Mouse (Mus musculus) lung, postnatal 36 days (tissue): Measurements from ENCODE around the gene Xbp1.
A peak's percentile ranks its signal among the peaks of the same experiment; 100 is the strongest.
"Not testable (repeated sequence)": the region's sequence is repeated elsewhere in the genome, so short reads cannot be mapped to it uniquely, and the experiment has no call there.

ENCODE experiments used
- DNase-seq: peaks from one replicate; pipeline ENCODE4 v3.0.0; 2022; ENCODE audit warnings: mixed read lengths

The Xbp1 gene

DNA sequence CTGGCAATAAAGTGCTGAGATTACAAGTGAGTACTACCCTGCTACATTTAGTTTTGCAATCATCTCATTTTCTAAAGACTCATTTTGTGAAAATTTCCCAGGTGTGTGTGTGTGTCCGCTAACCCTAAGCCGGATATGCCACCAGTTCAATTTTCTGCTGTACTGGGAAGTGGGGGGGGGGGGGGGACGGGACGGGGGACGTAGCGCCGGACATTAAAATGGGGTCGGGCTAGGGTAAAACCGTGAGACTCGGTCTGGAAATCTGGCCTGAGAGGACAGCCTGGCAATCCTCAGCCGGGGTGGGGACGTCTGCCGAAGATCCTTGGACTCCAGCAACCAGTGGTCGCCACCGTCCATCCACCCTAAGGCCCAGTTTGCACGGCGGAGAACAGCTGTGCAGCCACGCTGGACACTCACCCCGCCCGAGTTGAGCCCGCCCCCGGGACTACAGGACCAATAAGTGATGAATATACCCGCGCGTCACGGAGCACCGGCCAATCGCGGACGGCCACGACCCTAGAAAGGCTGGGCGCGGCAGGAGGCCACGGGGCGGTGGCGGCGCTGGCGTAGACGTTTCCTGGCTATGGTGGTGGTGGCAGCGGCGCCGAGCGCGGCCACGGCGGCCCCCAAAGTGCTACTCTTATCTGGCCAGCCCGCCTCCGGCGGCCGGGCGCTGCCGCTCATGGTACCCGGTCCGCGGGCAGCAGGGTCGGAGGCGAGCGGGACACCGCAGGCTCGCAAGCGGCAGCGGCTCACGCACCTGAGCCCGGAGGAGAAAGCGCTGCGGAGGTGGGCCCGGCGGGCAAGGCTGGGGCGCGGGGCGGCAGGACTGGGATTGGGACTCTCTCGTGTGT is at the start of gene Xbp1:
Gene Xbp1 (plus strand): TSS at position 248 of the 854 bp plus-strand sequence.
- peak; percentile 99 for DNase-seq

DNA sequence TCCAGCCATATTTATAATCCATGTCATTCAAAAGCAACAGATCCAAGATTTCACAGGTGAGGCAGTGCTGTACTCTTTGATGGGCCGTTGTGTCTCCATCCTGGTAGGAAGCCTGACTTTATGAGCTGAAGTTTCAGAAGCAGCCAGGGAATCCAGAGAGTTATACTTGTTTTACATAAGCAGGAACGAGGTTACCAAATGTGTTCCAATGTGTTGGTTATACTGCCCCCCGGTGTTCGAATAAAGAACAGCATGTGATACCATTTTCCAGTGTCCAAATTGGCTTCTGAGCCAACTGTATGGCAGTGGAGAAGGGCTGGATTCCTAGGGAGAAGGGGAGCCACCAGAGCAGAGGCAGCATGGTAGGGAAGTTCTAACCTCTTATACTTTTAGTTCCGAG is 46.3 kb upstream of the Xbp1 start:
- DNase-seq, result peak; percentile 86

- not testable (repeated sequence) for DNase-seq
Observed at GRCm38 (mm10) chr11:5475556-5476118, 44.8 kb upstream of the Xbp1 start.

DNA sequence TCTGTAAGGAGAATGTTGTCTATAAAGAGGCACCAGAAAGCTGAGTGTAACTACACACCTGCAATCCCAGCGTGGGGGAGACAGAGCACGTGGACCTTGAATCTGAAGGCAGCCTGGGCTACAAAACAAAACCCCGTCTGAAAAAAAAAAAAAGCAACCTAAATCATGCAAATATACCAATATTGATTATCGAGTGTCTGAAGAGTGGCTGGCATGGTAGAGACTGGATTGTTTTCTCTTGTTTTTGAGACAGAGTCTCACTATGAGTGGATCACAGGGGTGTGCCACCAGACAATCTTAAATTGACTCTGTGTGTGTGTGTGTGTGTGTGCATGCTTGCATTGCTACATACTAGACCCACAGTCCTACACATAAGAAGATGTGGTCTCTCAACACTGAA is 43.7 kb upstream of the Xbp1 start:
- DNase-seq, result no peak

DNA sequence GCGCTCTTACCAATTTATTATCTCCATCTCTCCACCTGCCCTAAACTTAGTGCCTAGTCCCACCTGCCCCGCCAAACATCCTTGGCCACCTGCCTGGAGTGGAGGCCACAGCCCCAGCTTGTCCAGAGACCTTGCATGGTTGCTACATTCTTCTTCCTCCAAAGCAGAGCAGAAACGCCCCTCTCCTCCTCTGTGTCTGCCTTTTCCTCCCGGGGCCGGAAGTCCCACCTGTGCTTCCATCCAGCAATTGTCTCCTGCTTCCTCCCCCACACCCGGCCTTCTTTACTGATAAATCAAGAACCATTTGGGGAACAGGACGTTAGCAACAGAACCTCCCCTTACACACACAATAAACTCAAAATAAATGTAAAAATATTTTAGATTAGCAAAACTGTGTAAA is 42.3 kb upstream of the Xbp1 start:
- DNase-seq, result no peak

- no peak for DNase-seq
Observed at GRCm38 (mm10) chr11:5478831-5479230, 41.6 kb upstream of the Xbp1 start.

DNA sequence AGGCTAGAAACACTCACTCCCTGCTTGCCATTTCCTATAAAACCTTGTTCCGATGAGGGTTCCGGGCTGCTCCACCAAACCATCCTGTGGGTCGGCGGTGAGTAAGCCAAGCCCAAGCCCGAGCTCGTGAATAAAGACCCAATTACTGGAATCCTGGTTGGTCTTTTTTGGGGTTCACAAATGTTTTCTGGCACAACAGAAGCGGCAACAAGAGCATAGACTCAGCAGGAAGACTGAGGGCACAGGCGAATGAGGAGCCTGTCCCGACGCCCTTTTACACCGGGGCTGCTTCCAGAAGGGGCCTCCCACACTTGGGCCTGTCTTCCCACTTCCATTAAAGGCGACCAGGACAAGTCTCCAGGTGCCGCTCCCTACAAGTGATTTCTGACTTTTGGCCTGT is 37.9 kb upstream of the Xbp1 start:
- DNase-seq, result no peak

DNA sequence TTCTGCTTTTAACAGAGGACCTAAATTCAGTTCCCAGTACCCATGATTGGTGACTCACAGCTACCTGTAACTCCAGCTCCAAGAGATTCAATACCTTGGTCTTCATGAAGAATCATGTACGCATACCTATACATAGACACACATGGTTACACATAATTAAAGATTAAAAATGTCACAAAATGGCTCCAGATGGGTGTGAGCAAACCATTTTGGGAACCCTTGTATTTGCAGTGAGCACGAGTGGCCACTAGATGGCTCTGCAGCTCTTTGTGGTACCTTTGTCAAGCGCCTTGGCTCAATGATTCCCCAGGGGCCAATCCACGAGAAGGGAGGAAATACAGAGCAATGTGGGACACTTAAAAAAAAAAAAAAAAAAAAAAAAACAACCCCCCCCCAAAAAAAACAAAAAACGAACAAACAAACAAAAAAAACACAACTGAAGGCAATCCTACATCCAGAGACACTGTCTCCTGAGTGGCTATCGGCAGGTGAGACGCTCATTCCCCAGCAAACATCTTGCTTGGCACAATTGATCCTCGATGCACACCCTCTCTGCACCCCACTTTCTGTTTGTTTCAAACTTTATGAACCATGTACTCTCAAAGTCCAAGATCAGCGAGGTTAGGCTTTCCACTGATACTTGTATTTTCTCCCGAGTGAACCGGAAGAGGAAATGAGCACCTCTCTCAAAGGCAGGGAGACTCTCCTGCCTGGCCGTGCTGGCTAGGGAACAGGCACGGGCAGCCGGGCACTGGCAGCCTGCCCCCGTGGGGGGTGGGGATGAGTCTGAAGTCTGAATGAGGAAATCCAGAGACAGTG is 35.1 kb upstream of the Xbp1 start:
- DNase-seq, result peak; percentile 95

GRCm38 (mm10) chr11:5489433-5489832 is 31.0 kb upstream of the Xbp1 start:
- not testable (repeated sequence) for DNase-seq

DNA sequence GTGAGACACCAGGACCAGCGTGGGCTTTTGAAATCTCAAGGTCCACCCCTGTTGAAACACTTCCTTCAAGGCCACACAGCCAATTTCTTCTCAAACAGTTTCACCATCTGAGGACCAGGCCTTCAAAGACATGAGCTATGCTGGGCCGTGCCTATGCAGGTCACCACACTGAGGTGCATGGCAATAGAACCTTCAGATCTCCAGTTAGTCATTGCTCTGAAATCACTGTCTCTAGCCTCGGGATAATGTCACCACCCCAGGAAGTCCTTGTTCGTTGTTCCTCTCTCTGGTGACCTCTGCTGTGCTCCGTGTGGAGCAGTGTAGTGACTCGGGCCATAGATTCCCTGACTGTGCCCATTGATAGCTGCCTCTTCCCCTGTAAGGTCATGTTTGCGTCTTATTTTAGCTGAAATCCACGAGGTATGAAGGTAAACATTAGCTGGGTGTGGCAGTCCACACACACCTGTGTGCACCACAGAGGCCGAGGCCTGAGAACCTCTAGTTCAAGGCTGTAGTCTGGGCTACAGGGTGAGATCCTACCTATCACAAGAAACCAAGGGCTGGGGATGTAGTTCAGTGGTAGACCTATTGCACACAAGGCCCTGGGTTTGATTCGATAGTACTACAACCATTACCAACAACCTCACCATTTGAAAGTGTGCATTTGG is 29.3 kb upstream of the Xbp1 start:
- no peak for DNase-seq

DNA sequence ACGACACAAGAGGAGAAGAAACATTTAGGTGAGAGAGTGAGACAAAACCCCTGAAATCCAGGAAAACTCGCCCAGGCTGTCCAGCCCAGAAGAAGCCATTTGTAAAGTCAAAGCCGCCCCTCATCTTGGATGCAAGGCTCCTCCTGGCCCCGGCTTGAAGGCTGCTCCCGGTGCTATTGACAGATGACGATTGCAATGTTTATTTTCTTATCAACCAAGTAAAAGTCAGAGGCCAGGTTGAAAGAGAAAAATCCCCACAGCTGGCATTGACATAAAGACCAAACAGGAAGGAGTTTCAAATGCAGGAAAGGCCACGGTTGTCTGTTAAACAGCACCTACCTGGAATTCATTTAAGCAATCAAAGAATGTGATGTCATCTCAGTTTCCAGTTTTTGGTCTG is 28.5 kb upstream of the Xbp1 start:
- no peak for DNase-seq

DNA sequence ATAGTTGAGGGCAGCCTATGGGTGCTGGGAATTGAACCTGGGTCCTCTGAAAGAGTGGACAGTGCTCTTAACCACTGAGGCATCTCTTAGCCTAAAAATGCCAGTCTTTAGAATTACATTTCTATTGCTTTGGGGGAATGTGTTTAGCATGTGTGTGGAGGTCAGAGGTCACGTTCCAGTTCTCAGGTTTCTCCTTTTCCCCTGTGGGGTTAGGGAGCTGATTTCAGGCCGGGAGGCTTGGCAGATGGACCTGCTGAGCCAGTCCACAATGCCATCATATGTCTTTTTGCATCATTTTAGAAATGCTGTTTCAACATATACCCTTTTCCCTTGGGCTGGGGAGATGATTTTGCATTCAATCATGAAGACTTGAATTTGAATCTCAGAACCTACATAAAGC is 26.6 kb upstream of the Xbp1 start:
- no peak for DNase-seq

DNA sequence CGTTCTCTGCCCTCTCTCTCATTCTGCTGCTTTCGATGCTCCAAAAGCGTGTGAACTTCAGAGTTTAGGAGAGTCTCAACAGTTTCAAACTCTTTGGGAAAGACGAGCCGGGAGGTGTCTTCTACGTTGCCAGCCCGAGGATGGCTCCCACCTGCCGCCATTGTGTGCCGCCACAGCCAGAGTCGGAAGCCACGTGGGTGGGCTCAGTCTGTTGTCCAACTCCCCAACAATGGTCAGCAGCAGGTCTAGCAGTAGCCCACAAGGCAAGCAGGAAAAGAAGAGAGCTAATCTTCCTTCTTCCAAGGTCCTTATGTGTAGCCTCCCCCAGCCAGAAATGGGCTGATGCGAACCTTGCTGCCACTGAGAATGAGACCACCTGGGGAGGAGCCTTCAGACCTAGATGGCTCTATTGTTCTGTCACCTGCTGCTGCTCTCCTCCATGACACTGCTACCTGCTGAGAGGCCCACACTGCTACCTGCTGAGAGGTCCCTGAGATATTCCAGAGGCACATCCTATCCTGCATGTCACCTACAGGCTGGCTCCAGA is 25.1 kb upstream of the Xbp1 start:
- no peak for DNase-seq

- DNase-seq, result no peak
Observed at GRCm38 (mm10) chr11:5495906-5496305, 24.6 kb upstream of the Xbp1 start.

DNA sequence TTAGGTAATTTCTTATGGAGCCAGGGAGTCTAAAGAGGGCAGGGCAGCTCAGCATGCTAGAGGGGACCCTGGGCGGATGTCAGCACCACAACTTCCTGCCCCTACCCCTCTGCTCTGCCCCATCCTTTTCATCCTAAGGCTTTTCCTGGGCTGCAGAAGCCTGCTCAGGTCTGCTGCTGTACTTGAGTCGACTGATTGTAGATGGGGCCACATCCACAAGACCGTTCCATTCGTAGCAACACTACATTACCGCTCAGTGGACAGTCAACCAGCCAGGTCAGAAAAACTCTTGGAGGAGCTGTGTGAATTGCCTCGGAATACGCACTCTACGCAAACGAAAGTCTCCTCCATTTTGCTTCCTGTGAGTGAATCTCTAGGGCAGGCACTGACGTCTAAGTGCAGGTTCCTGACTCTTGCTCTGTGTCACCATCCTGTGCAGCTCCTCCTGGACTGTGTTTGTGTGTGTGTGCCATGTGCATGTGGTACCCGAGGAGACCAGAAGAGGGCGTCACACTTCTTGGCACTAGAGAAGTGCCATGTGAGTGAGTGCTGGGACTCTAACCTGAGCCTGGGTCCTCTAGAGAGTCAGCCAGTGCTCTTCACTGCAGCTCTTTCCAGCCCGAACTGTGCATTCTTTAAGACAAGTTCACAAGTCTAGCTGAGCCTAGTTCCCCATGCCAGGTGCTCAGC is 23.8 kb upstream of the Xbp1 start:
- DNase-seq, result no peak

DNA sequence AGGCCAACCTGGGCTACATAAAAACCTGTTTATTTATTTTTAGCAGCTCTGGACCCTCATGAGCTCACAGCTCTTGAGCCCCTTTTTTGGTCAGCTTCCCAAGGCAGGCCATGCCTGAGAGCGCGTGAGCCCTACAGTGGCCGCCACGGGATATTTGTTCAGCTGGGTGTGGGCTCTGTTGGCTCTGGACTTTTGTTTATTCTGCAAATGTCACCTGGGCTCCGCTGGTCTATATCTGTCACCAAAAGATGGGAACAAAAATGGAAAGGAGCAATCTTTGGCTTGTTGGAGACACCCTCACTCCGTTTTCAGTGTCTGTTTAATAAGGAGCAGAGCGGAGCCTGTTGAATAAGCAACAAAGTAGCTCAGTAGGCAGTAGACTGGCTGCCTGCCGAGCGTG is 22.0 kb upstream of the Xbp1 start:
- DNase-seq, result peak; percentile 65

GRCm38 (mm10) chr11:5498931-5499661 is 21.4 kb upstream of the Xbp1 start:
- DNase-seq, result peak; percentile 61

- no peak for DNase-seq
Observed at GRCm38 (mm10) chr11:5499961-5500644, 20.4 kb upstream of the Xbp1 start.

- no peak for DNase-seq
Observed at GRCm38 (mm10) chr11:5500903-5501741, 19.3 kb upstream of the Xbp1 start.
